In the genomic region with DNA sequence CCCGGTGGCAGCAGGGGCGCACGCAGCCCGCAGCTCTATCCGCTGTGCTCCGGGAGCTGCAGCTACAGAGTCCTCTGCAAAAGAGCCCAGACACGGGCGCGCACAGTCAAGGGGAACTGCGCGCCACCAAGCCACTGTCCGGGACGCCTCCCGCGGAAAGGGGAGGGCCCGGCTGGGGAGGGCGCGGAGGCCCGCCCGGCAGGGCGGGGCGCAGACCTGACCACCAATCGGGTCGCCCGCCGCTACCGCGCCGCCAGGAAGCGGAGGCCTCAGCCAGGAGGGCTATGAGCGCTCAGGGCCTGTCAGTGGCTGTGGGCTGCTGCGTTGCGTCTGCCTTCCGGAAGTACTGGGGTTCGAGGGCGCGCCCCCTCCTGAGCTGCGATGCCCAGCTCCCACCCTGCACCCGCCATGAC, we compare ENCODE assay signal across 9 mouse cellular contexts. TPM values are rescaled to one million over a fixed set of nuclear protein-coding genes. Genes with fewer than 3 reads are reported as not detected.
A peak's percentile ranks its signal among the peaks of the same experiment; 100 is the strongest.
DNase-seq lines count a peak whose midpoint lies in the region; ATAC-seq and TF ChIP-seq lines count a peak whose summit lies in the region.
"Not testable (repeated sequence)": the region's sequence is repeated elsewhere in the genome, so short reads cannot be mapped to it uniquely, and the experiment has no call there.
"Had no signal": no experiment of that assay in that cellular context is flagged by ENCODE, and none has a peak within 500 bp of the region (broad histone marks: within the 10 kb centered on the region; RNA-seq: fewer than 3 reads in every experiment).

A gene (minus strand): TSS at position 139 of the 413 bp plus-strand sequence.

- peak within 1 kb of the TSS; percentile 53 for H3K4me3 ChIP-seq in forebrain, embryonic 10.5 days
- H3K4me3 ChIP-seq in heart, embryonic 10.5 days = peak within 1 kb of the TSS; percentile 57
- peak within 1 kb of the TSS; percentile 41 for H3K4me3 ChIP-seq in lung, embryonic 14.5 days (ENCODE audit: low read depth, low read length)

- ATAC-seq in lung, embryonic 14.5 days (ENCODE audit: insufficient read depth) = peak; percentile 81; the same call in 1 of the 2 replicates

- not testable (repeated sequence) for TF ChIP-seq CTCF in lung, embryonic 14.5 days (IDR thresholded peaks at IDR 0.05; ENCODE audit: low read depth)

- H3K36me3 ChIP-seq in forebrain, embryonic 10.5 days (replicated peaks); heart, embryonic 10.5 days; lung, embryonic 14.5 days (ENCODE audit: insufficient read depth): not testable (repeated sequence)

- H3K27ac ChIP-seq in forebrain, embryonic 10.5 days = peak within 1 kb of the TSS; percentile 77
- peak within 1 kb of the TSS; percentile 59; the same call in 1 of the 2 replicates for H3K27ac ChIP-seq in heart, embryonic 10.5 days
- H3K27ac ChIP-seq in lung, embryonic 14.5 days (ENCODE audit: low read depth) = peak within 1 kb of the TSS; percentile 58; the same call in 1 of the 2 replicates

- H3K9ac ChIP-seq in lung, embryonic 14.5 days = peak within 1 kb of the TSS; percentile 48

- not testable (repeated sequence) for H3K9me3 ChIP-seq in forebrain, embryonic 10.5 days; heart, embryonic 10.5 days; lung, embryonic 14.5 days (ENCODE audit: low read depth, low read length)

- H3K27me3 ChIP-seq in forebrain, embryonic 10.5 days (ENCODE audit: poor library complexity, severe bottlenecking); heart, embryonic 10.5 days (ENCODE audit: insufficient read depth, poor library complexity, severe bottlenecking); lung, embryonic 14.5 days (ENCODE audit: insufficient read depth, low read length): not testable (repeated sequence)

- WGBS in forebrain, embryonic 10.5 days = 4% methylated on average over 38 of the region's 39 CpGs
- under 1% methylated on average over 39 of the region's 39 CpGs for WGBS in heart, embryonic 10.5 days
- WGBS in lung, embryonic 14.5 days = 3% methylated on average over 37 of the region's 39 CpGs

- H3K4me1 ChIP-seq in forebrain, embryonic 10.5 days; heart, embryonic 10.5 days; lung, embryonic 14.5 days (ENCODE audit: insufficient read depth): not testable (repeated sequence)

- peak; percentile 89 for DNase-seq in adrenal gland, adult 2 months
- peak; percentile 30 for DNase-seq in forebrain, embryonic 10.5 days (ENCODE audit: extremely low spot score, low spot score)
- peak; percentile 77 for DNase-seq in heart, embryonic 10.5 days (ENCODE audit: low spot score)
- DNase-seq in kidney, adult 11 months = peak; percentile 4
- DNase-seq in left cerebral cortex, adult 11 months (ENCODE audit: low spot score) = peak; percentile 10
- peak; percentile 71 for DNase-seq in lung, embryonic 14.5 days
- DNase-seq in ovary, adult 18-20 months (ENCODE audit: low spot score) = peak; percentile 51
- DNase-seq in thymus, postnatal 0 days (ENCODE audit: low spot score) = peak; percentile 36

- H3K4me2 ChIP-seq in lung, embryonic 14.5 days = peak within 1 kb of the TSS; percentile 39; the same call in 1 of the 2 replicates

RNA-seq across cellular contexts. Expression of the gene that starts here (rescaled TPM):
- under 1 TPM; 0.75 to 0.86 TPM for total RNA-seq in adrenal gland, adult 2 months (2021)
- 0.97 and 1.1 TPM in 2 replicates for polyA plus RNA-seq in adrenal gland, adult 2 months (2012; rRNA removed)
- 3.1 and 3.2 TPM in 2 replicates for polyA plus RNA-seq in forebrain, embryonic 10.5 days (2016; fragmentation: Nextera tagmentation; extraction: Ambion mirVana)
- 1.9 and 2.0 TPM in 2 replicates for polyA plus RNA-seq in heart, embryonic 10.5 days (2016; fragmentation: Nextera tagmentation; extraction: Ambion mirVana)
- 2.7 and 3.1 TPM in 2 replicates for polyA plus RNA-seq in lung, embryonic 14.5 days (2014; fragmentation: Nextera tagmentation; extraction: Ambion mirVana)
- 1.4 TPM in 2 replicates for polyA plus RNA-seq in thymus, postnatal 0 days (2015; fragmentation: Nextera tagmentation; extraction: Ambion mirVana)
- polyA plus RNA-seq: inflammation-experienced regulatory T-cells, adult 6 months had no signal

Comparison
In these comparisons a context has a peak if more than half of its experiments do, and no peak if none do; other contexts are left out.
1. Peak in every context shown above with its lines: DNase-seq, ATAC-seq, H3K4me3 ChIP-seq and H3K27ac ChIP-seq.
2. DNase-seq: peak in every context shown above with its lines; median percentile 89 in adrenal gland, adult 2 months; 77 in heart, embryonic 10.5 days; 71 in lung, embryonic 14.5 days; 51 in ovary, adult 18-20 months; 36 in thymus, postnatal 0 days; 30 in forebrain, embryonic 10.5 days; 10 in left cerebral cortex, adult 11 months; 4 in kidney, adult 11 months.